Mouse (Mus musculus) cerebellum, adult 18-20 months (tissue): ENCODE results near the gene Arid1b.

Experiments used
- DNase-seq, 2 experiments: peaks; one replicate each; pipeline ENCODE4 v3.0.0; 2021

Gene Arid1b

DNA sequence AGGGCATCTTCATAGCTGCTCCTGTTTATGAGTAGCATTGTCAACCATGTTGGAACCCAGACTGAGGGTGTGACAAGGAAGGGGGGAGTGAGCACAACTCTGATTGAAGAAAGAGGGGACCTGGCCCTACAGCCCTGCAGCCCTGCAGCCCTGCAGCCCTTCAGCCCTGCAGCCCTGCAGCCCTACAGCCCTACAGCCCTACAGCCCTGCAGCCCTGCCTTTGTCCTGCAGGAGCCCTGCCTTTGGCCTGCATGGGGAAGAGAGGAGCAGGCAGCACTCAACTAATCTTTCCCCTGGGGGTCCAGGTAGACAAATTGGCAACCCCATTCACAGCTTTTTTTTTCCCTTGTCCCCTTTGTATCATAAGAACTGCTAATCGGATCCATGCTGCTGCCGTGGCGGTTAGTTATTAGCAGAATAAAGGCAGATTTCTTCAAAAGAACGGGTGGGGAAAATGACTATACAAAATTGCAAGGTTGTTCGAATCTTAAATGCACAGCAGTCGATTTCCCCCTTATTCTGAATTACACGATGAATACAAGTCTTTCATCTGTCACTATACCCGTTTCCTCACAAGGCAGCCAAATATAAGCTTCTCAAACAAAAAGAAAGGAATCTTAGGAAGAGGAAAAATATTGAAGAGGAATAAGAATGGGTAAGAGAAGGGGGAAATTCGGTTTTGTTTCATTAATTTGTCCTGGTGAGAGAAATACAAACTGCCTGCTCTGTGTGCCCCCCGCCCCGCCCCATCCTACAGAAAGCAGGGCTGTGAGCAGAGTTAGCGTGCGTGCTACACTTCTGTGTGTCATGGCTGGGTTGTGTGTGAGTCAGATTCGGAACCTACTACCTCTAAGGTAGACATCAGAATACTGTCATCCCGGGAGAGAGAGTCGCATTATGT lies 260.8 kb downstream of the Arid1b start:
- no peak for DNase-seq

- no peak for DNase-seq
Measured at GRCm38 (mm10) chr17:5255618-5255933, 261.4 kb downstream of the Arid1b start.

- DNase-seq: no peak
Measured at GRCm38 (mm10) chr17:5258978-5259377, 264.8 kb downstream of the Arid1b start.

DNA sequence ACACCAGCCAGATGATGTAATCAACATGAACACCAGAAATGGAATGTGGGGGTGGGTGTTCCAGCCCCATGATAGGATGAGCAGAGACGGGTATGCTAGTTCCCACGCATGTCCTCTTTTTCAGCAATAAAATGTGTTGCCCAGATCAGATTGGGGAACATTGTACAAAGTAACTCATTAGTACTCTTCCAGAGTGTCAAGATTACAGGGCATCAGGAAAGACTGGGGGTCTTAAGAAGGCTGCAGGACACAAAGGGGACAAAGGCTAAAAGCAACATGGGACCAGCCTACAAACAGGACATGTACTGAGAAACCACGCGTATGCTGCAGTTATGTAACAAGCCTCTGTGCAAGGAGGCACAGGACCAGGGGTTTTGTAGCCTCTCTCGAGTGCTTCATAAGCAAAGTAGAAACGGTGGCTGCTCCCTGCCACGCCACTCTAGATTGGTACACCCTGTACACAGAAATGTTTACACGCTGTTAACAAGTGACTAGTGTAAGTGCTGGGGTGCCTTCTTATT lies 267.1 kb downstream of the Arid1b start:
- DNase-seq: no peak

DNA sequence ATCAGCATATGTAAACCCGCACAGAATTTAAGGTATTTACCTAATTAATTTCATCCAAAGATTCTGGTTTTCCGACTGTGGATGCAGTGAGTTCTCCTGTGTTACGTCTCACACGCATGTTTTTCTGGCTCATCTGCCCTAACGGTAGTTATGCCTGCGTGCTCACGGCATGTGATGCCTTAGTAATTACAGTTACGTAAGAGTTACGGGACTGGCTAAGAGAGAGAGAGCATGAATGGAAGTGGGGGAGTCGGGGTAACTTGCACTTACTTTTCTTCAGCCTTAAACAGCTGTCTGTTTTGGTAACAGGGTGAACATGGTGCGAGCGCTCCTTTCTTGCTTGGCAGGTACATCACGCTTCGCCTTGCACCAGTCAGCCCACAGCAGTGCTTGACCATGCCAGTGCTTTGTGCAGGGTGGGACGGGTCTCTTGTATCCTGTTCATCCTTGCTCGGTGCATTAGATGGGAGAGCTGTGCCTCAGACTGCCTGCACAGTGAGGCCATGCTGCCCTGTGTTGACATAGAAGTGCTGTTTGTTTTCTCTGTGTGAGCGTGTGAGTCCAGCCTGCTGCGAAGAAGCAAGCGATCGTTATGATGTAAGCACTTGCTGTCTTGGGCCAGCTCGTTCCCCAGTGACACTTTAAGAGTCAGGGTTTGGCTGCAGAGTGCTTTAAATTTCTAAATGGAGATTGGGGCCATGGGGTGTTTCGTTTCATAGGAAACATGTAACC lies 267.9 kb downstream of the Arid1b start:
- DNase-seq: no peak

DNA sequence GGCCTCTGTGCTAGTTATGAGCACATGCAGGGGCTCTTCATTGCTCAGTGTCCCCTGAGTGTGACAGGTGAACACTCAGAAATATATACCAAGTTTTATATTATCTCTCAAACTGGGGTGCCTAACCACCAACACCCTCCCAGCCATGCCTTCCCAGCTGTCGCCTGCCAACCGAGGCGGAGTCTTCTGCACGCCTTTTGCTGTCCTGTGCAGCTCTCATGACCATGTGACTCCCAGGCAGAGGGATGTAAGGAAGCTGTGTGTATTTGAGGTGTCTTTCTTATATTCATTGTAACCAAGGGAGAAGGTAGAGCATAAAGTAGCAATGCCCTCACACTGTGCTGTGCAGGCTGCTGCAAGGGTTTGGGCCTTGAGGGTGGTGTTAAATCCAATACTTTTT lies 268.7 kb downstream of the Arid1b start:
- DNase-seq: no peak

- DNase-seq: no peak
Measured at GRCm38 (mm10) chr17:5264783-5265182, 270.7 kb downstream of the Arid1b start.

DNA sequence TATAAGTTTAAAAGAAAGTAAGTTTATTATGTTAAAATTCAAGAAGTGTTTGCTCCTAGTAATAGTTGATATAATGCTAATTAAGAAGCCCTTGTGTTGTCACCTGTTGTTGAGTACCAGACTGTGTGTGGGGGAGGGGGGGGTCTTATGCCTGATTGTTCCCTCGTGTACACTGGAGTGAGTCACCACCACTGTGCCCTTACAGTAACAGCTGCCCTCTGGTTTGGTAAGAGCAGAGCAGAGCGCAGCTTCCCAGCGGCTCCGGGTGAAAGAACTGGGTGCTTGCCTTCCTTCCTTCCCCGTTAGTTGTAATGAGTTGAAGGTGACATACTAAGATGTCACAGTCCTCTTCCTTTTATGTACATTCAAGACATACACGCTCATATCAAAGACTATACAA lies 271.5 kb downstream of the Arid1b start:
- DNase-seq: no peak

DNA sequence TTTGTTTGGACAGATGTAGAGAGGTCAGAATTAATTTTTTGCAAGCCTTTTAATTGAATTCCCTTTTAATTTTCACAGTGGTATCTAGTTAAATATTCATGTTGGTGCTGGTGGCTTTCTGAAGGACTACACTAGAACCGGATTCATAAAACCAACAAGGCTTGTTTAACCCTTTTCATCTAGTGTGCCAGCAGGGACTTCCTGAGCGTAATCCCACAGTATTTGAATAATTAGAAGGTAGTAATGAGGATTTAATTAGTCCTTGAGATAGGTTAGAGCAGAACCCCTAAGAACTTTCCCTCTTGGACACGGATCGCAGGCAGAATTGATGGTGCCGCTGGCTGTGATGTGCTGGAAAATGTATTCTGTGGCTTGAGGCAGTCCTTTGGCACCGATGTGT lies 273.6 kb downstream of the Arid1b start:
- DNase-seq: no peak

DNA sequence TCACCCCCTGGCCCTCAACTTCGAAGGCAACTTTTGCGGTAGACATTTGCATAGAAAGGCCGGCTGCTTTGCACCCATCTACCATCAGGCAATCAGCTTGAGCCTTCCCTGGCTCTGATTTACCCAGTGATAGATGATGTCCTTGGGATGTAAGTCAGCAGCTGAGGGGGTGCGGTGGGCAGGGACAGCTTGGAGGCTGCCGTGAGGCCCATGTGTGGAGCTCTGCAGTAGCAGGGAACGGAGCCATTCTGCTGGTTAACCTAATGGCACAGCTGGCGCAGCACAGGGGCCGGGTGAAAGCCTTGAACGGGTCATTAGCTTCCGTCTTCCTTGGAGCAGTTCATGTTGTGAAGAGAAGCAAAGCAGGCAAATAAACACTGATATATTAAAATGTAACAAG lies 275.2 kb downstream of the Arid1b start:
- DNase-seq: no peak

DNA sequence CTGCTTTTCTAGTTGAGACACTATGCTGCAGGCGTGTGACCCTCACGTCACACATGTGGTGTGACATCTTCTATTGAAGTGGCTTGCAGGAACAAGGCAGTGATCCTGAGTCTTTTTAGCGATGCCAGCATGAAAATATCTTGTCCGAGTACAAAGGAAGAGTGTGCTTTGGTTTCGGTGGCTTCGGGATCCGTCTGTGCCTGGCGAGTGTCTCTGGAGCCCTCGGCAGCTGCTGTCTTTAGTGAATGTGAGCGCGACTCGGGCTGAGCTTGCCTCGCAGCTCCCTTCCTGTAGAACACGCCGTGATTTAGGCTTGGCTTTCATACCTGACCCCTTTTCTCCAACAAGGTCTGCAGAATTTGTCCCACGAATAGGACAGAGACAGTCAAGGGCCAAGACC lies 275.6 kb downstream of the Arid1b start:
- DNase-seq: no peak

DNA sequence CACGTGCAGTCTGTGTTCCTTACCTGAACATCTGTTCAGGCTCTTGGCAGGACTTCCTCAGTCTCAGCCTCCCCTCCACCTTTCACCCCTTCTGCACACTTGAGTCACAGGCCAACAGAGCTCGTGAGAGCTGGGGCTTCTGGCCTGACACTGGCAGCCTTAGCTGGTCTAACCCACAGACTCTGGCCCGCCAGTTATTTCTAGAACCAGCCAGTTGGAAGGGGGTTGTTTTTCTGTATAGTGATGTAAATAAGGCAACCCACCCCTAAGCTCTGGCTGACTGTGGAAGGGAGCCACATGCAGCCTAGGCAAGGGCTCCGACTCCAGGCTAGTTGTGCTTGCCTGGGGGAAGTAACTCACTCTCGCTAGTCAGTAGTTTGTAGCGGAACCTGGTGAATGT lies 276.7 kb downstream of the Arid1b start:
- DNase-seq: no peak

GRCm38 (mm10) chr17:5273118-5273517 lies 279.0 kb downstream of the Arid1b start:
- DNase-seq: no peak

GRCm38 (mm10) chr17:5273685-5274084 lies 279.6 kb downstream of the Arid1b start:
- DNase-seq: no peak

DNA sequence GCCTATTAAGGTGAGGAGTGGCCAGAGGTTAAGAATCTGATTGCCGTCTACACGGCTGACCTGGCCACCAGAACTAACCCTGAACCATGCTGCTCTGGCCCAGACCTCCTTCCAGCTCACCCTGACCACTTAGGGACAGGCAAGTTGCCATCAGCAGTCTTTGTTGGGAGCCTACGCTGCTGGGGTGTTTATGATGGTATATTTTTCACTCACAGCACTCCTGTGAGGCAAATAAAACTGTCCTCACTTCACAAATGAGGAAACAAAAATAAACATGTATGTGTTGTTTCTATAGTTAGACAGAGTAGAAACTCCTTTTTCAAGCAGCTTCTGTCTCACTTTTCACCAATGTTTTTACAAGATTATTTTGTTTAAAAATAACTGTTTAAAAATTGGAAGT lies 280.3 kb downstream of the Arid1b start:
- DNase-seq: no peak

GRCm38 (mm10) chr17:5275749-5276148 lies 281.6 kb downstream of the Arid1b start:
- no peak for DNase-seq

DNA sequence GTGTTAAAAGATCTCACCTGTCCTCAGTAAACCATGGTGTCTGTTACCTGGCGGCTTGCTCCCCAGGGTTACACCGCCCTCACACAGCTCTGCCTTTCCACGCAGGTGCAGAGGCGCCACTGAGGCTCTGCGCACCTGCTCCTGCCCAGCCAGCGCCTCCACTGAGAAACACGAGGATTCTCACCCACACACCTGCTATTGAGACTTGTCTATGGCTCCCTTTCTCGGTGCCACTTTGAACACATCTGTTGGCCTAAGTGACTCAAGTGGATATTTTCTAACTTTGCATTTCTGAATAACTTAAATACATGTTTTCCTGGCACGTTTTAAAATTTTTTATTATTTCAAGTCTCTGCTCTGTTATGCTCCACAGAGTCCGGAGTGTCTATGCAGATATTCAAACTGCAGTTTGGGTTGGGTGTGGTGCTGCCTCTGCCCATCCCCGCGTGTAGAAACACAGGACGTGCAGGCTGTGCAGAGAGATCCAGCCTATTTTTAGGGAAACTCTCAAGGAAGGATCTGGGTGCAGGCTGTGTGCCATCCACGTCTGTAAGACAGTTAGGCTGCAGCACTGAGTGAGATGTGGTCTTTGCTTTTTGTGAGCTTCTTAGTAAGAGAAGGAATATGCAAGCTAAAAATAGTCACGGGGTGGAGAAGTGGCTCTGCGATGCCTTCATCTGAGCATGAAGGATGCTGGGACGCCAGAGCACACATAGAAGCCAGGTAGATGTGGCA lies 283.2 kb downstream of the Arid1b start:
- DNase-seq: no peak

DNA sequence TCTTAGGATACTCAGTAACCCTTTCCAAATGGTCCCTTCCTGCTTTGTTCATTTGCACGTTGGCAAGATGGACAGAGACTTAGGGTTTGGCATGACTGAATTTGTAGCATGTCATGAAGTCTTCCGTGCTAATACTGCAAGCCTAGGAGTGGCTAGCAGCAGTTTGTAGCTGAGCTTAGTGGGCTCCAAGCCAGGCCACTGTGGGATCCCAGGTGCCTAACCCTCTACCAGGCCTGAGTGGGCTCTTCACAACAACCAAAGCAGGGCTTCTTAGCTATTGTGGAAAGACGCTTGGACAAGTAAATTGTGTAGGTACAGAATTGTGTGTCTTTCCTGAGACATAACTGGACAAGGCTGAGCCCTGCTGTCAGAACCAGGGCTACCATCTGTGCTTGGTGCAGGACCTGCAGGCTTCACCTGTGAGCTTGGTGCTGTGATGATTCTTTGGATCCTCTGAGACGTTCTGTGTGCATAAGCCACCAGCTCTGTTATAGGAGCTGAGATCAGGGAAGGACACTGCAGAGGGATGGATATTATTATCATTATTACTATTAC lies 286.4 kb downstream of the Arid1b start:
- DNase-seq: peak; percentile 53 to 62

DNA sequence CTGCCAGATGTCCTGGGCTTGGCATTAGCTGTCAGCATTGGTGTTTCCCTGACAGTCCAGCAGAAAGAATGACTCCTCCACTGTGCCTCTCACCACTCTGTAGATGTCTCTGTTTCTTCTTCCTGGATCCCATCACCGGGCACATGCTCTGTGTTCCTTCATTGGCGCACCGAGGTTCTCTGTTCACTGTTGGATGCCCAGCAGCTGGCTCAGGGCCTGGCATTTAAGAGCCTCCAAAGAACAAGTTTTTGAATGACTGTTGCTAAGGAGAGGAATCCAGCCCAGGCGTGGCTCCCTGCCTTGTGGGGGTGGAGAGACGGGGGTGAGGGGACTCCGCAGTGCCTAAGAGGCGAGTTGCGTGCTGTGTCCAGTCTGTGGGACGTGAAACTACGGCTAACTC lies 290.7 kb downstream of the Arid1b start:
- DNase-seq: peak in 1 of 2 experiments; percentile 39

DNA sequence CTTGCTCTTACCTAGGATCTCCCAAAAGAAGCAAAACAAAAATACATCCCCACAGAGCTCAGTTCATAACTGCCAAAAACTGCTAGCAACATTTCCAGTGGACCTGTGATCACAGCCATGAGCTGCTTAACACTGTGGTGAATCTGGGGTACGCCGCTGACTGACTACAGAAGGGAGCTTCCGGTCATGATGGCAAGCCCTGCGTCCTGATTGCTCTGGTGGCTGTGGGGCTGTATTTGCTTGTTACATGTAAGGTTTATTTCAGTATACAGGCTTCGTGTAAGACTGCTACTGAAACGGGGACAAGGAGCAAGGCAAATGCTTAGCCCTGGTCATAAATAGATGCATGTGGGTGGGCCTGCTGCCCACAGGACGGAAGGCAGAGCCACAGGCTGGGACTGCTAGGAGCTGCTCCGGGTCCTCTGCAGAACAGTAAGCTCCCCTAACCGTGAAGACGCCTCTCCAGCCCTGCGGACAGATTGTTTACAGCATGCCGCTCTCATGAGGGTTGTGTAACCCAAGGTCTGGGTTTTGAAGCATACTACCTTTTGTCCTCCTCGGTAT lies 291.8 kb downstream of the Arid1b start:
- peak; percentile 46 to 55 for DNase-seq

GRCm38 (mm10) chr17:5286571-5287209 lies 292.6 kb downstream of the Arid1b start:
- DNase-seq: peak; percentile 52 to 58

DNA sequence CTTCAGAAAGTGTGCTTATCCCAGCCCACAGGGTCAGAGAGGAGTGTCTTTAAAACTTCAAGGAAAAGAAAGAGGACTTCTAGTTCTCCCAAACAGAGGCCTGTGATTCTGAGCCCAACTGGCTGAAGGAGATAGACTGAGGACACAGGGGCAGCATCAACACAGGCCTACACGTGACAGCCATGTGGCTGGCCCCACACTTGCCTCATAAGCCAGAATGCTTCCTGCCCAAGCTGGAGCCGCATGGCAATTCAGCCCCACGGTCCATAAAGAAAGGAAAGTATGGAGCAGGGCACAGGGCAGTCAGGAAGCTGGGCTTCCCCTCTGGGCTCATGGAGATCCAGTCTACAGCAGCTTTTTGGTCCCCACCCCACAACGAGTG lies 293.1 kb downstream of the Arid1b start:
- no peak for DNase-seq
